Mouse (Mus musculus): ENCODE measurements around the gene Pth2r. TPM values are rescaled to one million over a fixed set of nuclear protein-coding genes. Genes with fewer than 3 reads are reported as not detected.

Pth2r gene
- total RNA-seq, 2 experiments from 2014 or later: 0.74 to 0.79 TPM

Other genes starting within 250 kb of the Pth2r start
- gene Akr1cl, start 249.3 kb upstream of the Pth2r start, total RNA-seq (2021): not detected
- not detected for gene Cryge, start 230.9 kb upstream of the Pth2r start, total RNA-seq (2021)
- gene Crygd, start 218.6 kb upstream of the Pth2r start, total RNA-seq (2021): not detected
- not detected for gene Crygc, start 208.4 kb upstream of the Pth2r start, total RNA-seq (2021)
- not detected for gene Crygb, start 199.8 kb upstream of the Pth2r start, total RNA-seq (2021)
- under 1 TPM in 1 of 2 experiments, not detected in 1; 0.65 TPM for gene Cryga, start 178.7 kb upstream of the Pth2r start, total RNA-seq (2021)
- gene Gm28845, start 162.5 kb upstream of the Pth2r start, total RNA-seq (2021): 1 to 10 TPM in 1 of 2 experiments, under 1 TPM in 1; 0.60 to 1.3 TPM
- gene D630023F18Rik, start 158.8 kb upstream of the Pth2r start, total RNA-seq (2021): 10 to 100 TPM; 15.1 to 18.1 TPM
- 10 to 100 TPM; 96.3 to 98.4 TPM for gene Idh1, start 95.6 kb upstream of the Pth2r start, total RNA-seq (2021)
- 10 to 100 TPM; 38.9 to 39.0 TPM for gene Pikfyve, start 95.4 kb upstream of the Pth2r start, total RNA-seq (2021)

Measured in layer of hippocampus, postnatal 14 days (tissue).